8 mouse cellular contexts compared by ENCODE assay signal in the genomic region with DNA sequence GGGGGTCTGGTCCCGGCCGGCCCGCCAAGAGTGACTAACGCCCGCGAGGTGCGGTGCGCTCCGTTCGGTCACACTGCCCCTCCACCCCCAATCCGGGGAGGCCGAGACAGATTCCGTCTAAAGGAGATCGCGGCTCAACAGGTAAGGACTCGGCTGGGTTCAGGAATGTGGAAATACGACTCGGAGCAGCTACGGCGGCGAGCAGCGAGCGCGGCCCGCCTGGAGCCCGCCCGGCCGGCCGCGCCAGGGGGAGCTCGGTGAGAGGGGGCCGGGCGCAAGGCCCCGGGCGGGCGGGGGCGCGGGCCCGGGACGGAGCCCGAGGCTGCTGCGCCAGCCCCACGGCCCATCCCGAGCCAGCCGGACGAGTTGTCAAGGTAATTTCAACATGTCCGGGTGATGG. TPM values are rescaled to one million over a fixed set of nuclear protein-coding genes. Genes with fewer than 3 reads are reported as not detected.
DNase-seq lines count a peak whose midpoint lies in the region; ATAC-seq and TF ChIP-seq lines count a peak whose summit lies in the region.

No protein-coding gene starts in this region.

- 0 out of 2 replicates have a peak overlapping the region, but pooled peaks have one; percentile 34 for H3K27ac ChIP-seq in kidney, embryonic 16.5 days (ENCODE audit: low read length)
- peak overlapping the region; percentile 86 for H3K27ac ChIP-seq in midbrain, embryonic 10.5 days (replicated peaks)

- H3K79me3 ChIP-seq in C2C12 (ENCODE audit: low read depth), result peaks cover 2% of the 10 kb centered on the region

- ATAC-seq in kidney, embryonic 16.5 days (ENCODE audit: low FRiP score, low TSS enrichment), result no peak

- TF ChIP-seq CTCF in C2C12 (IDR thresholded peaks at IDR 0.05; ENCODE audit: control insufficient read depth, insufficient read depth, insufficient read length), result no peak

- no peaks in the 10 kb centered on the region for H3K36me3 ChIP-seq in C2C12 (ENCODE audit: control insufficient read depth, insufficient read depth)
- no peaks in the 10 kb centered on the region for H3K36me3 ChIP-seq in kidney, embryonic 16.5 days (ENCODE audit: insufficient read depth, low read length)
- H3K36me3 ChIP-seq in midbrain, embryonic 10.5 days, result no peaks in the 10 kb centered on the region

- peak; percentile 43 for DNase-seq in embryo, embryonic 11 days
- DNase-seq in midbrain, embryonic 10.5 days (ENCODE audit: low spot score), result peak; percentile 43
- no peak for DNase-seq in frontal cortex, postnatal 10 days (ENCODE audit: low spot score in 2 of 2)
- DNase-seq in yolk sac, embryonic 10.5 days (ENCODE audit: low spot score), result no peak
- DNase-seq in adrenal gland, postnatal 10 days, result no peak
- no peak for DNase-seq in gastrocnemius, postnatal 4 days (ENCODE audit: low spot score in 2 of 2)

- H3ac ChIP-seq in C2C12 (ENCODE audit: control insufficient read depth, insufficient read length, low read depth), result no peak overlapping the region

- under 1% methylated on average over 41 of the region's 47 CpGs for WGBS in kidney, embryonic 16.5 days
- WGBS in midbrain, embryonic 10.5 days, result under 1% methylated on average over 47 of the region's 47 CpGs

- peak overlapping the region; percentile 70 for H3K9ac ChIP-seq in kidney, embryonic 16.5 days (replicated peaks; ENCODE audit: low read length)

- peak overlapping the region; percentile 25 for H3K4me3 ChIP-seq in C2C12 (ENCODE audit: insufficient read depth, poor library complexity, severe bottlenecking)
- peak overlapping the region; percentile 52 for H3K4me3 ChIP-seq in kidney, embryonic 16.5 days (ENCODE audit: low read length)
- peak overlapping the region; percentile 69 for H3K4me3 ChIP-seq in midbrain, embryonic 10.5 days

- no peaks in the 10 kb centered on the region for H3K9me3 ChIP-seq in kidney, embryonic 16.5 days (ENCODE audit: low read length)
- H3K9me3 ChIP-seq in midbrain, embryonic 10.5 days (replicated peaks), result no peaks in the 10 kb centered on the region

- peak overlapping the region; percentile 71 for H3K4me2 ChIP-seq in kidney, embryonic 16.5 days (replicated peaks; ENCODE audit: low read depth, low read length)

- peaks cover 65% of the 10 kb centered on the region for H3K27me3 ChIP-seq in C2C12 (ENCODE audit: control insufficient read depth, insufficient read depth, insufficient read length)
- peaks cover 89% of the 10 kb centered on the region for H3K27me3 ChIP-seq in kidney, embryonic 16.5 days (ENCODE audit: insufficient read depth, low read length)
- peaks cover 100% of the 10 kb centered on the region for H3K27me3 ChIP-seq in midbrain, embryonic 10.5 days (ENCODE audit: low read depth, poor library complexity, severe bottlenecking)

- peaks cover 42% of the 10 kb centered on the region for H3K4me1 ChIP-seq in kidney, embryonic 16.5 days (ENCODE audit: insufficient read depth, low read length)
- peaks cover 83% of the 10 kb centered on the region for H3K4me1 ChIP-seq in midbrain, embryonic 10.5 days

- no peaks in the 10 kb centered on the region for H3K79me2 ChIP-seq in C2C12 (ENCODE audit: control insufficient read depth, insufficient read depth)

TF ChIP-seq in C2C12, 6 proteins besides CTCF, POLR2A, EP300 and RAD21:
- TF ChIP-seq FOSL1 (IDR thresholded peaks at IDR 0.05; ENCODE audit: insufficient read depth, low read length, poor library complexity, severe bottlenecking), result no peak
- no peak for TF ChIP-seq CEBPB (IDR thresholded peaks at IDR 0.05; ENCODE audit: low read depth)
- TF ChIP-seq MYOG (IDR thresholded peaks at IDR 0.05; ENCODE audit: control insufficient read depth, extremely low read depth, insufficient read length), result no peak
- no peak for TF ChIP-seq MAX (IDR thresholded peaks at IDR 0.05)
- no peak for TF ChIP-seq USF1 (IDR thresholded peaks at IDR 0.05; ENCODE audit: low read depth)
- no peak for TF ChIP-seq MYOD1 (IDR thresholded peaks at IDR 0.05; ENCODE audit: control insufficient read depth, insufficient read length, low read depth)
TF ChIP-seq in C2C12: peak in this region for 0.

RNA-seq across cellular contexts. Expression of a gene that starts 1.8 kb away (rescaled TPM):
- 2.5 TPM for polyA plus RNA-seq in C2C12 (2012; fragmentation: generic; extraction: Trizol)
- 21.2 and 22.5 TPM in 2 replicates for polyA plus RNA-seq in kidney, embryonic 16.5 days (2015; fragmentation: Nextera tagmentation; extraction: Ambion mirVana)
- polyA plus RNA-seq in midbrain, embryonic 10.5 days (2016; fragmentation: Nextera tagmentation; extraction: Ambion mirVana), result 54.8 and 56.5 TPM in 2 replicates
- under 1 TPM; 0.18 to 0.27 TPM for total RNA-seq in adrenal gland, postnatal 10 days (2021)
- under 1 TPM in 1 of 2 experiments, not detected in 1; 0.10 TPM for total RNA-seq in gastrocnemius, postnatal 4 days (2021)

Comparison
In these comparisons a context has a peak if more than half of its experiments do, and no peak if none do; other contexts are left out.
1. DNase-seq: peak in embryo, embryonic 11 days (single experiment) and midbrain, embryonic 10.5 days (single experiment); none in frontal cortex, postnatal 10 days (0 of 2), yolk sac, embryonic 10.5 days (single experiment), adrenal gland, postnatal 10 days (single experiment) and gastrocnemius, postnatal 4 days (0 of 2).
2. Peak in every context shown above with its lines, with median percentiles within 50 percentile points of each other: H3K4me3 ChIP-seq.